Mouse (Mus musculus) lung, embryonic 15.5 days (tissue): Measurements from ENCODE around the gene Ikzf2. TPM values are rescaled to one million over a fixed set of nuclear protein-coding genes. Genes with fewer than 3 reads are reported as not detected.

Experiments used
- ATAC-seq: fragments of 200-750 bp; cut with Nextera tagmentation; 2 replicates; pipeline ENCODE4 v1.8.0; 2017; ENCODE audit warnings: moderate number of reproducible peaks, borderline replicate concordance; ENCODE audit not compliant: low FRiP score, low TSS enrichment; ENCODE audit errors: extremely low read depth
- H3K27ac ChIP-seq: fragments of 300-500 bp; sonication (generic); 2 replicates; pipeline ENCODE4 v1.5.1; 2015; ENCODE audit warnings: moderate library complexity, mild to moderate bottlenecking, inconsistent platforms
- H3K27me3 ChIP-seq: fragments of 300-500 bp; sonication (generic); 2 replicates; pipeline ENCODE4 v1.6.1; 2015; ENCODE audit warnings: inconsistent platforms
- H3K36me3 ChIP-seq: fragments of 300-500 bp; sonication (generic); 2 replicates; pipeline ENCODE4 v1.6.1; 2015; ENCODE audit warnings: inconsistent platforms
- H3K4me1 ChIP-seq: fragments of 300-500 bp; sonication (generic); 2 replicates; pipeline ENCODE4 v1.6.1; 2015; ENCODE audit warnings: inconsistent platforms
- H3K4me2 ChIP-seq: fragments of 300-500 bp; sonication (generic); 2 replicates; pipeline ENCODE4 v1.6.1; 2015; ENCODE audit warnings: inconsistent platforms, mild to moderate bottlenecking, moderate library complexity
- H3K4me3 ChIP-seq: fragments of 300-500 bp; sonication (generic); 2 replicates; pipeline ENCODE4 v1.5.1; 2015; ENCODE audit warnings: mild to moderate bottlenecking, inconsistent platforms
- H3K9ac ChIP-seq: fragments of 300-500 bp; sonication (generic); 2 replicates; pipeline ENCODE4 v1.6.1; 2015; ENCODE audit warnings: inconsistent platforms
- H3K9me3 ChIP-seq: fragments of 300-500 bp; sonication (generic); 2 replicates; pipeline ENCODE4 v1.6.1; 2016; ENCODE audit warnings: inconsistent platforms
- WGBS: fragments of 180-500 bp; shearing (Covaris S2); methylation state at CpG from one replicate; pipeline ENCODE4 v1.1.7; 2015; 5-methylcytosine and 5-hydroxymethylcytosine counted together
- polyA plus RNA-seq: library from polyadenylated mRNA; unstranded; fragments of >200 nt; fragmentation: Nextera tagmentation; extraction: Ambion mirVana; gene quantifications from 2 replicates; pipeline ENCODE4 v1.2.1, GENCODE M21; 2015

The Ikzf2 gene
- polyA plus RNA-seq, 1 experiment from 2014 or later: 3.8 TPM

DNA sequence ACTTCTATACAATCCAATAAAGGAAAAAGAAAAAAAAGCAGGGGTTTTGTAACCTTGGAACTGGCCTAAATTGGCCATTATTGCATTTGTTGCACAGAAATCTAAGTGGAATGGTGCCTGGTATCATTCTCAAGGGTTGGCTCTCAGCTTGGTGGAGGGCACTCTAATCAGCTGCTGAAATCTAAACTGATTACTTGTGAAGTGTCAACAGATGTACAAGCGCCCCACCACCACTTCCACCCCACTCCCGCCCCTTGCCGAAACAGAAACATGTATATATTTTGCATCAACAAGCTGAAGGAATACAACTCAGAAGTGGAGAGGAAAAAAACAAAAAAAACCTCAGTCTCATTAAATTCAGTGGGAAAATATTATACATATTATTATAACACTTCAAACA, 29.6 kb downstream of the Ikzf2 start:
- 43% methylated on average over 3 of the region's 3 CpGs for WGBS
- no peak for ATAC-seq

DNA sequence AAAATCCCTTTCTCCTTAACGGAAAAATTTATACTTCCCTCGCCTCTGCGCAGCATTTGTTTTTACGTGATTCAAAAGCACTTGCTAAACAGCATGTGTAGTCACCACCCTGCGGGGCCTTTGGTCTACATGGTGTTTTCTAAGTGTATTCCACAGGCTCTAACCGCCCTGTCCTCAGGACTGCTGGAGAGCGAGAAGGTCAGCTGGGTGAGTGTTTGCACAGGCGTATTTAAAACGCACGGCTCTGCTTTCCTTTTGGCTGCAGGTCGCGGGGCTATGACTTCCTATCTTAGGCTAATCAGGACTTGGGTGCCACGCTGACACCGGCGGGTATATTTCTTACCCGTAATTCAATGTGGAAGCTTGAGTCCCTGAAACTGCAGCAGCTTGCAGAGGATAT, 30.1 kb downstream of the Ikzf2 start:
- no peak overlapping the region for H3K9ac ChIP-seq
- no peak overlapping the region for H3K4me3 ChIP-seq
- H3K36me3 ChIP-seq: no peaks in the 10 kb centered on the region
- 24% methylated on average over 16 of the region's 16 CpGs for WGBS
- H3K27ac ChIP-seq: 0 out of 2 replicates have a peak overlapping the region, but pooled peaks have one; percentile 15
- no peaks in the 10 kb centered on the region for H3K4me1 ChIP-seq
- no peaks in the 10 kb centered on the region for H3K27me3 ChIP-seq
- no peaks in the 10 kb centered on the region for H3K9me3 ChIP-seq
- no peak for ATAC-seq
- H3K4me2 ChIP-seq: no peak overlapping the region

More for the DNA sequence above, 29.6 kb downstream of the Ikzf2 start:
- Histone ChIP-seq H3K27me3 (no peaks in the 10 kb centered on the region), H3K27ac (no peak overlapping the region), H3K4me2 (no peak overlapping the region), H3K4me1 (no peaks in the 10 kb centered on the region), H3K9me3 (no peaks in the 10 kb centered on the region), H3K9ac (no peak overlapping the region), H3K4me3 (no peak overlapping the region), H3K36me3 (no peaks in the 10 kb centered on the region)

DNA sequence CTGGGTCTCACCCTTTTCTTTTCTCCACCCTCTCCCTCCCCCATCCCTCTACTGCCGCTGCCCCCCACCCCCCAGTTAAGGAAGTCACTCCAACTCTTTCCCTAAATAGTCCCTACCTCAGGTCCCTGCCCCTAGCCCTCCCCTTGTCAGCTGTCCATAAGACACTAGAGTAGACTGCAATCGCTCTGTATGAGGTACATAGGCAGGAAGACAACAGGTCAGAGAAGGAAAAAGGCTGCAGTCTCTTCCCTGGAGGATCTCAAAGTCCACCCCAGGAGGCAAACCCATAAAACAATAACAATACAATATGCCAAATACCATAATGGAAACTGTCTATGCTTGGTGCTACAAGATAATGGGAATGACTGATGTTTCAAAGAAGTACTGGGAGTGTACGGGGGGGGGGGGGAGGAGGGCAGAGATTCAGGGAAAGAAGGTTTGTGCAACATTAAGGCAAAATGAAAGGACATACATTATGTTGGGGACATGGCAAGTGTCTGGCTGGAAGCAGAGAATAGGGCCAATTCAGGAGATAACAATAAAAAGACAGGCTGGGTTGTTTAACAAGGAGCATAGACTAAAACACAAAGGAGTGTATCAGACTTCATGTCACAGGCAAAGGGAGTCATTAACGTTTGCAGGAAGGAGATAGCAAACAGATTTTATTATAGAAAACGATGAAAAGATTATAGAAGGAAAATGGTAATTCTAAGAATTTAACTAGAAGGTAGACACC, 30.8 kb downstream of the Ikzf2 start:
- Histone ChIP-seq H3K4me3 (no peak overlapping the region), H3K4me2 (no peak overlapping the region), H3K27ac (no peak overlapping the region), H3K4me1 (no peaks in the 10 kb centered on the region), H3K36me3 (no peaks in the 10 kb centered on the region), H3K27me3 (no peaks in the 10 kb centered on the region), H3K9me3 (no peaks in the 10 kb centered on the region), H3K9ac (no peak overlapping the region)
- WGBS: 49% methylated on average over 5 of the region's 5 CpGs
- ATAC-seq: no peak

- no peak overlapping the region for H3K4me3 ChIP-seq
- H3K27ac ChIP-seq: no peak overlapping the region
- H3K9ac ChIP-seq: no peak overlapping the region
- H3K27me3 ChIP-seq: no peaks in the 10 kb centered on the region
- WGBS: 73% methylated on average over 5 of the region's 5 CpGs
- no peak for ATAC-seq
- no peak overlapping the region for H3K4me2 ChIP-seq
- no peaks in the 10 kb centered on the region for H3K9me3 ChIP-seq
- H3K36me3 ChIP-seq: no peaks in the 10 kb centered on the region
- no peaks in the 10 kb centered on the region for H3K4me1 ChIP-seq
These were observed 31.7 kb downstream of the Ikzf2 start for GRCm38 (mm10) chr1:69655368-69655767.

GRCm38 (mm10) chr1:69654955-69655354, 32.1 kb downstream of the Ikzf2 start:
- 35% methylated on average over 1 of the region's 1 CpGs for WGBS
- H3K4me1 ChIP-seq: no peaks in the 10 kb centered on the region

DNA sequence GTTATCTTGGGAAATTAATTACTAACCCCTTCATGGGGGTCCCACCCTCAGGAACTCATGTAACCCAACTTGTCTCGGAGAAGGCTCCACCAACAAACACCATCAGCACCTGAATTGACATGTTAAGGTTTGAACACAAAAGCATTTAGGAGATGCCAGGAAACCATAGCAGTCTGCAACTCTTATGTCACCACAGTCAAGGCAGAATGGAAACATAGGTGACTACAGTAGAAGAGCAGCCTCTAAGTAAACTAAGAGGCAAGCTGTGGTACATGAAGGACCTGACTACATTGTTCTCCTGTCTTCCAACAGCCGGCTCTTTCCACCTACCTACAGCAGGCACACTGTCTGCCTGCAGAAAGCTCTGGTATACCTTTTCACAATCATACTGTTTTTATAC, 33.6 kb downstream of the Ikzf2 start:
- 79% methylated on average over 2 of the region's 2 CpGs for WGBS
- Histone ChIP-seq H3K4me1 (no peaks in the 10 kb centered on the region), H3K4me3 (no peak overlapping the region), H3K36me3 (no peaks in the 10 kb centered on the region), H3K9ac (no peak overlapping the region), H3K4me2 (no peak overlapping the region), H3K27me3 (no peaks in the 10 kb centered on the region), H3K27ac (no peak overlapping the region), H3K9me3 (no peaks in the 10 kb centered on the region)
- ATAC-seq: no peak

More at GRCm38 (mm10) chr1:69654955-69655354, 32.1 kb downstream of the Ikzf2 start:
- H3K9me3 ChIP-seq: no peaks in the 10 kb centered on the region
- H3K27ac ChIP-seq: no peak overlapping the region
- no peaks in the 10 kb centered on the region for H3K27me3 ChIP-seq
- no peak overlapping the region for H3K4me3 ChIP-seq
- H3K36me3 ChIP-seq: no peaks in the 10 kb centered on the region
- no peak overlapping the region for H3K9ac ChIP-seq
- no peak overlapping the region for H3K4me2 ChIP-seq
- ATAC-seq: no peak

GRCm38 (mm10) chr1:69643138-69643537, 43.9 kb downstream of the Ikzf2 start:
- H3K4me1 ChIP-seq: no peaks in the 10 kb centered on the region
- no peaks in the 10 kb centered on the region for H3K27me3 ChIP-seq
- no peak for ATAC-seq
- no peak overlapping the region for H3K4me3 ChIP-seq
- H3K4me2 ChIP-seq: no peak overlapping the region
- WGBS: 69% methylated on average over 4 of the region's 4 CpGs
- no peaks in the 10 kb centered on the region for H3K36me3 ChIP-seq
- no peak overlapping the region for H3K27ac ChIP-seq
- no peak overlapping the region for H3K9ac ChIP-seq
- no peaks in the 10 kb centered on the region for H3K9me3 ChIP-seq

GRCm38 (mm10) chr1:69641986-69642385, 45.1 kb downstream of the Ikzf2 start:
- H3K27ac ChIP-seq: no peak overlapping the region
- H3K36me3 ChIP-seq: no peaks in the 10 kb centered on the region
- H3K4me3 ChIP-seq: no peak overlapping the region
- H3K9ac ChIP-seq: no peak overlapping the region
- no peaks in the 10 kb centered on the region for H3K4me1 ChIP-seq
- H3K4me2 ChIP-seq: no peak overlapping the region
- 72% methylated on average over 6 of the region's 6 CpGs for WGBS
- H3K9me3 ChIP-seq: no peaks in the 10 kb centered on the region
- no peaks in the 10 kb centered on the region for H3K27me3 ChIP-seq
- no peak for ATAC-seq

DNA sequence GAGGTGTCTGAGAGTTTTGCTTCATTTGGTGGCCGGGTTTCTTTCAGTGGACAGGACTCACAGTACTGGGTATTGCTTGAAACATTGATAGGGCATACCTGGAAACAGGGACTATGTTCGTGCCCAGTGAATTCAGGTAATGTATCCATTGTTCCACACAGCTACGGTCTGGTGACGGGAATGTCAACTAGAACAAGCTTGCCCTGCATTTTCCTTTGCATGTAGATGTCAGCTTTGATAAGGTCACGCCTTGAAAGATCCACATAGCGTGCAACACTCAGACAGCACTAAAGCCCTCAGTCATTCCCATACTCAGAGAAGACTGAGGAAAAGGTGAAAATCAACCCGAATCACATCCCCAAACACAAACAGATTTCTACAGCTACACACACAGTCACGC, 48.7 kb downstream of the Ikzf2 start:
- Histone ChIP-seq H3K9me3 (no peaks in the 10 kb centered on the region), H3K4me2 (no peak overlapping the region), H3K27me3 (no peaks in the 10 kb centered on the region), H3K36me3 (no peaks in the 10 kb centered on the region), H3K4me1 (no peaks in the 10 kb centered on the region), H3K4me3 (no peak overlapping the region), H3K27ac (no peak overlapping the region), H3K9ac (no peak overlapping the region)
- no peak for ATAC-seq
- WGBS: 60% methylated on average over 8 of the region's 8 CpGs

- no peak for ATAC-seq
- no peak overlapping the region for H3K4me3 ChIP-seq
- no peak overlapping the region for H3K9ac ChIP-seq
- no peaks in the 10 kb centered on the region for H3K27me3 ChIP-seq
- H3K27ac ChIP-seq: no peak overlapping the region
- no peaks in the 10 kb centered on the region for H3K36me3 ChIP-seq
- H3K9me3 ChIP-seq: no peaks in the 10 kb centered on the region
- 57% methylated on average over 3 of the region's 3 CpGs for WGBS
- no peaks in the 10 kb centered on the region for H3K4me1 ChIP-seq
- H3K4me2 ChIP-seq: no peak overlapping the region
These were observed 49.1 kb downstream of the Ikzf2 start for GRCm38 (mm10) chr1:69637907-69638306.

DNA sequence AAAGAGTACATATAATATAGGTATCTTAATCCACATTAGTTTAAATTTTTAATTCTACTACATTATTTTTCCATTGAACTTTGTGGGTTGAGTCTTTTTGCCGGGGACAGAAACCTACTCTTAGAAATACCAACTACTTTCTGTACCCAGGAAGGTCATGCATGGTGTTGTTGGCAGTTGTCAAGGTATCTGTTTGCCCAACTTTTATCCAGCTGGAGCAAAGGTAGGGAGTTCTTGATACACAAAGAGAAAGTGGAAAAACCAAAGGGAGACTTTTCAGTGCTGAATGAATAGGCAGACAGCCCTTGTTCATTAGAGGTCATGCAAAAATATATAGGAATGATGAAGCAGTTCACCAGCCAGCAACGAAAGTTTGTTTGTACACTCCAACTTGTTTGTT, 52.8 kb downstream of the Ikzf2 start:
- Histone ChIP-seq H3K36me3 (no peaks in the 10 kb centered on the region), H3K9ac (no peak overlapping the region), H3K4me2 (no peak overlapping the region), H3K4me3 (no peak overlapping the region), H3K4me1 (no peaks in the 10 kb centered on the region), H3K9me3 (no peaks in the 10 kb centered on the region), H3K27ac (no peak overlapping the region), H3K27me3 (no peaks in the 10 kb centered on the region)
- ATAC-seq: no peak
- whole genome bisulfite sequencing: 87% methylated on average over 2 of the region's 2 CpGs

DNA sequence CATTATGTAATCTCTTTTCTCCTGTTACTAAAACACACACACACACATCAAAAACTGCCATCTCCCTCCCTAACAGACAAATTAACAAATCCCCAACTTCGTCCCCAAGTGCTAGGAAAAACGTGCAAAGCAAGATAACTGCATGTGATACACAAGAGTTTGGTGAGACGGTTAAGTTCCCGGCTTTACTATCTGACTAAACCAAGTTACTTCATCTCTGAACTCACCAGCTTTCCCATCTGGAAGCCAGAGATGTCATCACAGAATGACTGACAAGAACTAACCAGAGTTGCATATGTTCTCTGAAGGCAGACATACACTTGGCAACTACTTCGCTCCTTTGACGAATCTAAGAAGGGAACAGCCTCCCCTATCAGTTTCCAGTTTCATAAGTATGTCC, 56.5 kb downstream of the Ikzf2 start:
- no peaks in the 10 kb centered on the region for H3K27me3 ChIP-seq
- WGBS: 73% methylated on average over 6 of the region's 6 CpGs
- H3K4me1 ChIP-seq: no peaks in the 10 kb centered on the region
- H3K9me3 ChIP-seq: no peaks in the 10 kb centered on the region
- ATAC-seq: no peak
- H3K36me3 ChIP-seq: no peaks in the 10 kb centered on the region
- no peak overlapping the region for H3K4me3 ChIP-seq
- H3K27ac ChIP-seq: no peak overlapping the region
- no peak overlapping the region for H3K4me2 ChIP-seq
- H3K9ac ChIP-seq: no peak overlapping the region

DNA sequence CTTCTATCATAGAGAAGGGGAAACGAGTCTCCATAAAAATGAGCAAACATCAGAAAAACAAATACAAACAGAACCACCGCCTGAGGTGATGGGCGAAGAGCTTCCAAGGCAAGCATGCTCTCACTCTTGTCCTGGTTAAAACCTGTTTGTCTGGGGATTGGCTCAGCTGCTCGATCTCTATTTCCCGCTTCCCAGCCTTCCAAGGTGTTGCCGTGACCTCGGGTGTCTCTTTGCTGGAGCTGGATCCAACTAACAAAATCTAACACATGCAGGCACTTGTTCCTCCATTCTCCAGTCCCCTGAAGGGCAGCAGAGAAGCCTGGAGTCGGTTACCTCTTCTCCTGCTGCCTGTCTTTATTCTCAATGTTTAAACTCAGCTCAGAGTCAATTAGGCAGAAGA, 57.5 kb downstream of the Ikzf2 start:
- H3K9me3 ChIP-seq: no peaks in the 10 kb centered on the region
- no peak for ATAC-seq

More for the DNA sequence above, 57.5 kb downstream of the Ikzf2 start:
- no peak overlapping the region for H3K4me3 ChIP-seq
- no peaks in the 10 kb centered on the region for H3K4me1 ChIP-seq
- WGBS: 51% methylated on average over 8 of the region's 8 CpGs
- H3K9ac ChIP-seq: no peak overlapping the region
- no peak overlapping the region for H3K4me2 ChIP-seq
- H3K27ac ChIP-seq: no peak overlapping the region
- H3K36me3 ChIP-seq: no peaks in the 10 kb centered on the region
- H3K27me3 ChIP-seq: no peaks in the 10 kb centered on the region
